Mouse (Mus musculus) frontal cortex, adult (tissue): ENCODE data around the gene Edem2.

Experiments
- ATAC-seq: cut with Nextera tagmentation; 2 replicates; pipeline ENCODE4 v1.9.2; 2017; ENCODE audit warnings: mild to moderate bottlenecking, moderate library complexity, mixed read lengths; ENCODE audit not compliant: low TSS enrichment

Gene Edem2

GRCm38 (mm10) chr2:155729158-155729645 lies at the start of gene Edem2:
Edem2 (minus strand) TSS chr2:155729475.
- peak; percentile 100 for ATAC-seq

GRCm38 (mm10) chr2:155779066-155779465 lies 49.8 kb upstream of the Edem2 start:
- ATAC-seq: no peak

GRCm38 (mm10) chr2:155778004-155778403 lies 48.7 kb upstream of the Edem2 start:
- no peak for ATAC-seq

GRCm38 (mm10) chr2:155777688-155777985 lies 48.4 kb upstream of the Edem2 start:
- no peak for ATAC-seq

- ATAC-seq: no peak
Measured at GRCm38 (mm10) chr2:155776824-155777687, 47.8 kb upstream of the Edem2 start.

GRCm38 (mm10) chr2:155775685-155776263 lies 46.5 kb upstream of the Edem2 start:
- ATAC-seq: peak; percentile 72

- peak; percentile 14; the same call in 1 of the 2 replicates for ATAC-seq
Measured at GRCm38 (mm10) chr2:155774927-155775684, 45.8 kb upstream of the Edem2 start, which contains the start of gene Mmp24. Mmp24 (plus strand) TSS chr2:155775342.

- ATAC-seq: peak; percentile 15; the same call in 1 of the 2 replicates
Measured at GRCm38 (mm10) chr2:155774261-155774926, 45.1 kb upstream of the Edem2 start.

GRCm38 (mm10) chr2:155773664-155774063 lies 44.4 kb upstream of the Edem2 start:
- no peak for ATAC-seq

- ATAC-seq: peak; percentile 50; the same call in 1 of the 2 replicates
Measured at GRCm38 (mm10) chr2:155764679-155765418, 35.6 kb upstream of the Edem2 start.

GRCm38 (mm10) chr2:155756855-155757566 lies 27.7 kb upstream of the Edem2 start:
- ATAC-seq: no peak

GRCm38 (mm10) chr2:155755746-155756145 lies 26.5 kb upstream of the Edem2 start:
- no peak for ATAC-seq

GRCm38 (mm10) chr2:155751014-155751786 lies 21.9 kb upstream of the Edem2 start, which contains the start of gene Procr:
Procr (plus strand) TSS chr2:155751117.
- ATAC-seq: no peak; the same call in 1 of the 2 replicates

GRCm38 (mm10) chr2:155749394-155749793 lies 20.1 kb upstream of the Edem2 start:
- no peak for ATAC-seq

GRCm38 (mm10) chr2:155745487-155745886 lies 16.2 kb upstream of the Edem2 start:
- peak; percentile 59 for ATAC-seq

- ATAC-seq: no peak
Measured at GRCm38 (mm10) chr2:155743351-155743750, 14.1 kb upstream of the Edem2 start.

GRCm38 (mm10) chr2:155742931-155743337 lies 13.7 kb upstream of the Edem2 start:
- ATAC-seq: no peak

- ATAC-seq: no peak
Measured at GRCm38 (mm10) chr2:155742211-155742610, 12.9 kb upstream of the Edem2 start.

- no peak for ATAC-seq
Measured at GRCm38 (mm10) chr2:155737803-155738202, 8.5 kb upstream of the Edem2 start.
